Mouse (Mus musculus) hindbrain, embryonic 14.5 days (tissue): Measurements from ENCODE around the gene Exosc7. TPM values are rescaled to one million over a fixed set of nuclear protein-coding genes. Genes with fewer than 3 reads are reported as not detected.
A peak's percentile ranks its signal among the peaks of the same experiment; 100 is the strongest.

ENCODE experiments used
- ATAC-seq: fragments of 200-750 bp; cut with Nextera tagmentation; 2 replicates; pipeline ENCODE4 v1.8.0; 2017; ENCODE audit warnings: moderate number of reproducible peaks, mild to moderate bottlenecking, moderate TSS enrichment, moderate library complexity; ENCODE audit not compliant: low FRiP score
- DNase-seq: peaks from one replicate; pipeline ENCODE4 v3.0.0-alpha.2; 2015; ENCODE audit warnings: low spot score
- H3K27ac ChIP-seq: fragments of 300-500 bp; sonication (generic); 2 replicates; pipeline ENCODE4 v1.5.1; 2014; ENCODE audit warnings: mild to moderate bottlenecking, moderate library complexity
- H3K27me3 ChIP-seq: fragments of 300-500 bp; sonication (generic); 2 replicates; pipeline ENCODE4 v1.6.1; 2014; ENCODE audit warnings: mild to moderate bottlenecking, low read length, mixed read lengths; ENCODE audit not compliant: control insufficient read depth, insufficient read depth
- H3K36me3 ChIP-seq: fragments of 300-500 bp; sonication (generic); replicated peaks from 2 replicates; pipeline ENCODE4 v1.6.1; 2014; ENCODE audit not compliant: control insufficient read depth, insufficient read depth
- H3K4me1 ChIP-seq: fragments of 300-500 bp; sonication (generic); replicated peaks from 2 replicates; pipeline ENCODE4 v1.6.1; 2014; ENCODE audit warnings: antibody characterized with exemption, low read length, mixed read lengths; ENCODE audit not compliant: control insufficient read depth, insufficient read depth
- H3K4me2 ChIP-seq: fragments of 300-500 bp; sonication (generic); replicated peaks from 2 replicates; pipeline ENCODE4 v1.6.1; 2014; ENCODE audit warnings: mild to moderate bottlenecking, moderate library complexity
- H3K4me3 ChIP-seq: fragments of 300-500 bp; sonication (generic); replicated peaks from 2 replicates; pipeline ENCODE4 v1.5.1; 2014; ENCODE audit warnings: mild to moderate bottlenecking, low read length
- H3K9ac ChIP-seq: fragments of 300-500 bp; sonication (generic); 2 replicates; pipeline ENCODE4 v1.6.1; 2014
- H3K9me3 ChIP-seq: fragments of 300-500 bp; sonication (generic); 2 replicates; pipeline ENCODE4 v1.6.1; 2016; ENCODE audit warnings: low read length; ENCODE audit not compliant: control insufficient read depth
- WGBS: fragments of 180-500 bp; shearing (Covaris S2); extraction: QIAGEN DNeasy Blood & Tissue Kit; methylation state at CpG from one replicate; pipeline ENCODE4 v1.1.7; 2014; 5-methylcytosine and 5-hydroxymethylcytosine counted together
- polyA plus RNA-seq: library from polyadenylated mRNA; unstranded; fragments of >200 nt; fragmentation: Nextera tagmentation; extraction: Ambion mirVana; gene quantifications from 2 replicates; pipeline ENCODE4 v1.2.1, GENCODE M21; 2014

The Exosc7 gene
- polyA plus RNA-seq, 1 experiment from 2014 or later, result 73.2 TPM

- no peaks in the 10 kb centered on the region for H3K27me3 ChIP-seq
- H3K4me1 ChIP-seq, result no peaks in the 10 kb centered on the region
- H3K4me2 ChIP-seq, result no peak overlapping the region
- no peak for DNase-seq
- WGBS, result 98% methylated on average over 6 of the region's 6 CpGs
- H3K9ac ChIP-seq, result no peak overlapping the region
- H3K27ac ChIP-seq, result no peak overlapping the region
- peaks cover 81% of the 10 kb centered on the region for H3K36me3 ChIP-seq
- no peak overlapping the region for H3K4me3 ChIP-seq
- H3K9me3 ChIP-seq, result no peaks in the 10 kb centered on the region
- ATAC-seq, result no peak
These were observed 14.6 kb downstream of the Exosc7 start for GRCm38 (mm10) chr9:123127663-123128062.

GRCm38 (mm10) chr9:123132994-123133393 is 20.0 kb downstream of the Exosc7 start:
- no peaks in the 10 kb centered on the region for H3K4me1 ChIP-seq
- H3K9ac ChIP-seq, result no peak overlapping the region
- H3K27ac ChIP-seq, result no peak overlapping the region
- H3K4me3 ChIP-seq, result no peak overlapping the region
- DNase-seq, result no peak
- H3K27me3 ChIP-seq, result no peaks in the 10 kb centered on the region
- no peaks in the 10 kb centered on the region for H3K9me3 ChIP-seq
- ATAC-seq, result no peak
- H3K36me3 ChIP-seq, result peaks cover 99% of the 10 kb centered on the region
- no peak overlapping the region for H3K4me2 ChIP-seq
- 83% methylated on average over 3 of the region's 3 CpGs for WGBS

GRCm38 (mm10) chr9:123136953-123137682 is 24.1 kb downstream of the Exosc7 start:
- Histone ChIP-seq H3K4me3 (no peak overlapping the region), H3K9me3 (no peaks in the 10 kb centered on the region), H3K9ac (no peak overlapping the region), H3K4me1 (no peaks in the 10 kb centered on the region), H3K27ac (no peak overlapping the region), H3K4me2 (no peak overlapping the region), H3K27me3 (no peaks in the 10 kb centered on the region), H3K36me3 (peaks cover 72% of the 10 kb centered on the region)
- no peak for DNase-seq
- ATAC-seq, result no peak
- 90% methylated on average over 7 of the region's 7 CpGs for WGBS

GRCm38 (mm10) chr9:123138891-123139474 is 26.0 kb downstream of the Exosc7 start:
- DNase-seq (peak; percentile 31), ATAC-seq (0 out of 2 replicates have a peak, but pooled peaks have one; percentile 51)
- 63% methylated on average over 5 of the region's 5 CpGs for WGBS
- no peaks in the 10 kb centered on the region for H3K9me3 ChIP-seq
- H3K27me3 ChIP-seq, result no peaks in the 10 kb centered on the region
- H3K4me1 ChIP-seq, result no peaks in the 10 kb centered on the region
- no peak overlapping the region for H3K9ac ChIP-seq
- no peak overlapping the region for H3K4me2 ChIP-seq
- no peak overlapping the region for H3K4me3 ChIP-seq
- peaks cover 64% of the 10 kb centered on the region for H3K36me3 ChIP-seq
- peak overlapping the region; percentile 33; the same call in 1 of the 2 replicates for H3K27ac ChIP-seq

- H3K4me1 ChIP-seq, result no peaks in the 10 kb centered on the region
- H3K36me3 ChIP-seq, result peaks cover 53% of the 10 kb centered on the region
- peak overlapping the region; percentile 33; the same call in 1 of the 2 replicates for H3K27ac ChIP-seq
- no peaks in the 10 kb centered on the region for H3K27me3 ChIP-seq
- H3K4me3 ChIP-seq, result no peak overlapping the region
- DNase-seq, result no peak
- no peak for ATAC-seq
- H3K9ac ChIP-seq, result no peak overlapping the region
- H3K9me3 ChIP-seq, result no peaks in the 10 kb centered on the region
- 87% methylated on average over 4 of the region's 4 CpGs for WGBS
- H3K4me2 ChIP-seq, result no peak overlapping the region
These were observed 27.0 kb downstream of the Exosc7 start for GRCm38 (mm10) chr9:123139887-123140614.

- Histone ChIP-seq H3K9me3 (no peaks in the 10 kb centered on the region), H3K36me3 (0 out of 2 replicates have a peak, but pooled peaks cover 3% of the 10 kb centered on the region), H3K4me2 (no peak overlapping the region), H3K9ac (no peak overlapping the region), H3K4me3 (no peak overlapping the region), H3K27me3 (no peaks in the 10 kb centered on the region), H3K4me1 (no peaks in the 10 kb centered on the region), H3K27ac (no peak overlapping the region)
- WGBS, result 81% methylated on average over 5 of the region's 5 CpGs
- DNase-seq (no peak), ATAC-seq (no peak)
These were observed 35.4 kb downstream of the Exosc7 start for GRCm38 (mm10) chr9:123148430-123148829.

- Histone ChIP-seq H3K4me3 (no peak within 1 kb of the TSS), H3K4me2 (no peak within 1 kb of the TSS), H3K27me3 (no peaks in the 10 kb centered on the region), H3K9ac (no peak within 1 kb of the TSS), H3K4me1 (no peaks in the 10 kb centered on the region), H3K36me3 (no peaks in the 10 kb centered on the region), H3K27ac (no peak within 1 kb of the TSS), H3K9me3 (no peaks in the 10 kb centered on the region)
- 76% methylated on average over 5 of the region's 5 CpGs for WGBS
- no peak for DNase-seq
- ATAC-seq, result no peak
These were observed 37.4 kb downstream of the Exosc7 start, which contains the start of gene Clec3b for GRCm38 (mm10) chr9:123150241-123151020. Gene Clec3b (plus strand): TSS chr9:123150946.

- Histone ChIP-seq H3K4me2 (no peak overlapping the region), H3K4me3 (no peak overlapping the region), H3K27me3 (peaks cover under 1% of the 10 kb centered on the region; the same call in 1 of the 2 replicates), H3K27ac (no peak overlapping the region), H3K9me3 (no peaks in the 10 kb centered on the region), H3K9ac (no peak overlapping the region), H3K4me1 (no peaks in the 10 kb centered on the region), H3K36me3 (no peaks in the 10 kb centered on the region)
- WGBS, result 78% methylated on average over 1 of the region's 1 CpGs
- DNase-seq (no peak), ATAC-seq (no peak)
These were observed 38.5 kb downstream of the Exosc7 start for GRCm38 (mm10) chr9:123151561-123151960.
